Mouse (Mus musculus) MEL (cell line): ENCODE results near the gene Gm10718. TPM values are rescaled to one million over a fixed set of nuclear protein-coding genes. Genes with fewer than 3 reads are reported as not detected.
A peak's percentile ranks its signal among the peaks of the same experiment; 100 is the strongest.
"Not testable (repeated sequence)": the region's sequence is repeated elsewhere in the genome, so short reads cannot be mapped to it uniquely, and the experiment has no call there.

Experiments
- DNase-seq: peaks from one replicate; pipeline ENCODE4 v3.0.0; 2011; ENCODE audit warnings: low read depth, low spot score
- H3K27ac ChIP-seq: 2 replicates; pipeline ENCODE4 v1.5.1; 2012; ENCODE audit warnings: low read depth, mild to moderate bottlenecking, control low read depth, low read length, moderate library complexity; ENCODE audit not compliant: control insufficient read depth
- H3K27me3 ChIP-seq, 2 experiments: fragments of 150-350 bp in 1 of 2; sonication (generic) in 1 of 2; 2 replicates each; pipeline ENCODE4 v1.6.1; 2012; ENCODE audit warnings: low read length in 2 of 2, mild to moderate bottlenecking in 2 of 2, improper control_type of control experiment in 1 of 2, moderate library complexity in 1 of 2; ENCODE audit not compliant: insufficient read depth in 2 of 2, control insufficient read depth in 1 of 2
- H3K36me3 ChIP-seq, 2 experiments: 2 replicates each; pipeline ENCODE4 v1.6.1; 2012 to 2014; ENCODE audit warnings: low read length in 2 of 2, improper control_type of control experiment in 1 of 2, inconsistent platforms in 1 of 2, mild to moderate bottlenecking in 1 of 2; ENCODE audit not compliant: insufficient read depth in 2 of 2, control insufficient read depth in 1 of 2
- H3K4me1 ChIP-seq, 2 experiments: fragments of 150-350 bp in 1 of 2; sonication (generic) in 1 of 2; 2 replicates each; pipeline ENCODE4 v1.6.1; 2012; ENCODE audit warnings: low read length in 2 of 2, improper control_type of control experiment in 1 of 2, mild to moderate bottlenecking in 1 of 2; ENCODE audit not compliant: insufficient read depth in 2 of 2, control insufficient read depth in 1 of 2
- H3K4me3 ChIP-seq, 2 experiments: fragments of 150-350 bp in 1 of 2; sonication (generic) in 1 of 2; 2 replicates each; pipeline ENCODE4 v1.5.1; 2012; ENCODE audit warnings: low read depth in 2 of 2, low read length in 2 of 2, mild to moderate bottlenecking in 2 of 2, moderate library complexity in 2 of 2, control low read depth in 1 of 2, improper control_type of control experiment in 1 of 2; ENCODE audit not compliant: control insufficient read depth in 1 of 2, insufficient read depth in 1 of 2
- H3K79me2 ChIP-seq: 2 replicates; pipeline ENCODE4 v1.6.1; 2012; ENCODE audit warnings: mild to moderate bottlenecking, low read length, moderate library complexity; ENCODE audit not compliant: control insufficient read depth, poor library complexity, insufficient read depth
- H3K9ac ChIP-seq: 2 replicates; pipeline ENCODE4 v1.6.1; 2012; ENCODE audit warnings: low read depth, mild to moderate bottlenecking, control low read depth, low read length, moderate library complexity; ENCODE audit not compliant: control insufficient read depth, poor library complexity, severe bottlenecking
- H3K9me3 ChIP-seq: fragments of 150-350 bp; sonication (generic); replicated peaks from 2 replicates; pipeline ENCODE4 v1.6.1; 2012; ENCODE audit warnings: mild to moderate bottlenecking, low read length, improper control_type of control experiment, moderate library complexity; ENCODE audit not compliant: insufficient read depth
- polyA plus RNA-seq, 2 experiments: library from polyadenylated mRNA; stranded (reverse) in 1 of 2; unstranded in 1 of 2; fragments of >175 nt in 1 of 2; fragments of >200 nt in 1 of 2; gene quantifications; 2 replicates each; pipeline versions ENCODE4 v1.2.1 to v1.2.4; 2012; ENCODE audit warnings: low replicate concordance in 2 of 2, low read depth in 1 of 2; ENCODE audit not compliant: insufficient read length in 2 of 2, insufficient read depth in 1 of 2, missing spikeins in 1 of 2
- total RNA-seq: library from RNA; depleted of rRNA; stranded (reverse); fragments of 300-350 nt; gene quantifications from 2 replicates; pipeline ENCODE4 v1.2.3, GENCODE M21; 2012; rRNA removed

Gene Gm10718
- total and polyA plus RNA-seq, 3 experiments = 2.6 TPM; not detected in 2

DNA sequence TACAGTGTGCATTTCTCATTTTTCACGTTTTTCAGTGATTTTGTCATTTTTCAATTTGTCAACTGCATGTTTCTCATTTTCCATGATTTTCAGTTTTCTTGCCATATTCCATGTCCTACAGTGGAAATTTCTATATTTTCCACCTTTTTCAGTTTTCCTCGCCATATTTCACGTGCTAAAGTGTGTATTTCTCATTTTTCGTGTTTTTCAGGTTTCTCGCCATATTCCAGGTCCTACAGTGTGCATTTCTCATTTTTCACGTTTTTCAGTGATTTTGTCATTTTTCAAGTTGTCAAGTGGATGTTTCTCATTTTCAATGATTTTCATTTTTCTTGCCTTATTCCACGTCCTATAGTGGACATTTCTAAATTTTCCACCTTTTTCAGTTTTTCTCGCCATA, 13.2 kb downstream of the Gm10718 start, which contains the start of gene Gm10715:
Gene Gm10715 (plus strand): TSS at position 301 of the 400 bp plus-strand sequence.
- not testable (repeated sequence) for H3K4me3 ChIP-seq, H3K36me3 ChIP-seq, H3K27me3 ChIP-seq, H3K4me1 ChIP-seq, H3K27ac ChIP-seq, DNase-seq, H3K79me2 ChIP-seq, H3K9ac ChIP-seq, H3K9me3 ChIP-seq

DNA sequence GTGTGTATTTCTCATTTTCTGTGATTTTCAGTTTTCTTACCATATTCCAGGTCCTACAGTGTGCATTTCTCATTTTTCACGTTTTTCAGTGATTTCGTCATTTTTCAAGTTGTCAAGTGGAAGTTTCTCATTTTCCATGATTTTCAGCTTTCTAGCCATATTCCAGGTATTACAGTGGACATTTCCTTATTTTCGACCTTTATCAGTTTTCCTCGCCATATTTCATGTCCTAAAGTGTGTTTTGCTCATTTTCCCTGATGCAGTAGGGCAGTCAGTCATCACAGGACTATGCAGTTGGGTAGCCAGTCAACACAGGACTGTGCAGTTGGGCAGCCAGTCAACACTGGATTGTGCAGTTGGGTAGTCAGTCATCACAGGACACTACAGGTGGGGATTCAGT, 14.8 kb downstream of the Gm10718 start:
- H3K4me1 ChIP-seq, H3K27ac ChIP-seq, H3K9me3 ChIP-seq, H3K4me3 ChIP-seq, H3K9ac ChIP-seq, H3K27me3 ChIP-seq, H3K36me3 ChIP-seq, H3K79me2 ChIP-seq: not testable (repeated sequence)
- DNase-seq = peak; percentile 49

Other genes with a start within 250 kb of the Gm10718 start
- gene Gm10722, start 22.6 kb upstream of the Gm10718 start, total RNA-seq = not detected in 2 replicates
- not detected for gene Gm10722, start 22.6 kb upstream of the Gm10718 start, polyA plus RNA-seq
- 0.31 and 0.52 TPM in 2 replicates for gene Gm11168, start 20.2 kb upstream of the Gm10718 start, total RNA-seq
- gene Gm11168, start 20.2 kb upstream of the Gm10718 start, polyA plus RNA-seq = not detected
- gene Gm10721, start 10.4 kb upstream of the Gm10718 start, total RNA-seq = 0.27 TPM in 1 of 2 replicates, not detected in the other
- gene Gm10721, start 10.4 kb upstream of the Gm10718 start, polyA plus RNA-seq = not detected
- not detected in 2 replicates for gene Gm10720, start 7.9 kb upstream of the Gm10718 start, total RNA-seq
- gene Gm10720, start 7.9 kb upstream of the Gm10718 start, polyA plus RNA-seq = not detected
- gene Gm10719, start 6.1 kb upstream of the Gm10718 start, total RNA-seq = 2.1 and 2.4 TPM in 2 replicates
- gene Gm10719, start 6.1 kb upstream of the Gm10718 start, polyA plus RNA-seq = under 1 TPM in 1 of 2 experiments, not detected in 1; 0.18 TPM
- 0.19 and 0.46 TPM in 2 replicates for gene Gm10717, start 1.9 kb downstream of the Gm10718 start, total RNA-seq
- gene Gm10717, start 1.9 kb downstream of the Gm10718 start, polyA plus RNA-seq = under 1 TPM in 1 of 2 experiments, not detected in 1; 0.33 TPM
- not detected in 2 replicates for gene Gm17535, start 11.1 kb downstream of the Gm10718 start, total RNA-seq
- not detected for gene Gm17535, start 11.1 kb downstream of the Gm10718 start, polyA plus RNA-seq
- not detected in 2 replicates for gene Gm10715, start 13.3 kb downstream of the Gm10718 start, total RNA-seq
- gene Gm10715, start 13.3 kb downstream of the Gm10718 start, polyA plus RNA-seq = not detected